Mouse (Mus musculus) heart, embryonic 12.5 days (tissue): ENCODE measurements around the gene Acbd6. TPM values are rescaled to one million over a fixed set of nuclear protein-coding genes. Genes with fewer than 3 reads are reported as not detected.

ENCODE experiments used
- ATAC-seq: fragments of 200-750 bp; cut with Nextera tagmentation; 2 replicates; pipeline ENCODE4 v1.8.0; 2017; ENCODE audit warnings: moderate TSS enrichment, moderate library complexity; ENCODE audit not compliant: insufficient number of reproducible peaks, low FRiP score
- H3K27ac ChIP-seq: fragments of 300-500 bp; sonication (generic); 2 replicates; pipeline ENCODE4 v1.5.1; 2016; ENCODE audit warnings: mild to moderate bottlenecking, moderate library complexity; ENCODE audit not compliant: poor library complexity, severe bottlenecking
- H3K27me3 ChIP-seq: fragments of 300-500 bp; sonication (generic); replicated peaks from 2 replicates; pipeline ENCODE4 v1.6.1; 2016; ENCODE audit warnings: mild to moderate bottlenecking, moderate library complexity
- H3K36me3 ChIP-seq: fragments of 300-500 bp; sonication (generic); 2 replicates; pipeline ENCODE4 v1.6.1; 2016; ENCODE audit warnings: mild to moderate bottlenecking, moderate library complexity
- H3K4me1 ChIP-seq: fragments of 300-500 bp; sonication (generic); replicated peaks from 2 replicates; pipeline ENCODE4 v1.6.1; 2016; ENCODE audit warnings: mild to moderate bottlenecking
- H3K4me2 ChIP-seq: fragments of 300-500 bp; sonication (generic); 2 replicates; pipeline ENCODE4 v1.6.1; 2016; ENCODE audit warnings: mild to moderate bottlenecking, moderate library complexity
- H3K4me3 ChIP-seq: fragments of 300-500 bp; sonication (generic); 2 replicates; pipeline ENCODE4 v1.5.1; 2016; ENCODE audit warnings: mild to moderate bottlenecking
- H3K9ac ChIP-seq: fragments of 300-500 bp; sonication (generic); 2 replicates; pipeline ENCODE4 v1.6.1; 2016; ENCODE audit warnings: mild to moderate bottlenecking, moderate library complexity
- H3K9me3 ChIP-seq: fragments of 300-500 bp; sonication (generic); replicated peaks from 2 replicates; pipeline ENCODE4 v1.6.1; 2016; ENCODE audit warnings: mild to moderate bottlenecking, moderate library complexity
- WGBS: fragments of 180-500 bp; shearing (Covaris S2); methylation state at CpG from one replicate; pipeline ENCODE4 v1.1.7; 2016; 5-methylcytosine and 5-hydroxymethylcytosine counted together
- polyA plus RNA-seq: library from polyadenylated mRNA; unstranded; fragments of >200 nt; fragmentation: Nextera tagmentation; extraction: Ambion mirVana; gene quantifications from 2 replicates; pipeline ENCODE4 v1.2.1, GENCODE M21; 2016

The Acbd6 gene
- polyA plus RNA-seq, 1 experiment from 2014 or later, result 71.7 TPM

DNA sequence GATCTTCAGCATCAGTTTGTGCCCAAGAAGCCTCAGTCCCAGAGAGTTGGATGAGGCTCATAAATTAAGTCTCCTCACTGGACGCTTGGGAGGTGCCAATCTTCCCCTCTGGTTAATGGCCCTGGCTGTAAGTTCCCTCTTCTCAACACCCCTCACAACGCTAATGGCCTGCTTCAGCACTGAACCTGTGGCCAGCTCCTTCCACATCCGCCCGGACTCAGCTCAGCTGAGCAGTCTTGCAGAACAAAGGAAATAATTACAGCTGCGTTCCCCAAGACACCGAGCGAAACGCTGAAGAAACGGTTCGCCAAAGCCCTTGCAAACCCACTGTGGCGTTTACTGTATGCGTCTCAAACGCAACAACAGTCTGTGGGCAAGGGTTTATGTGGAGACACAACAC, 164.3 kb downstream of the Acbd6 start:
- H3K36me3 ChIP-seq, result no peaks in the 10 kb centered on the region
- ATAC-seq, result 0 out of 2 replicates have a peak, but pooled peaks have one; percentile 36
- WGBS, result 1% methylated on average over 13 of the region's 13 CpGs
- peak overlapping the region; percentile 63 for H3K4me2 ChIP-seq
- peaks cover 70% of the 10 kb centered on the region for H3K27me3 ChIP-seq
- peak overlapping the region; percentile 17; the same call in 1 of the 2 replicates for H3K4me3 ChIP-seq
- peaks cover 4% of the 10 kb centered on the region; the same call in 1 of the 2 replicates for H3K9me3 ChIP-seq
- no peak overlapping the region for H3K9ac ChIP-seq
- H3K4me1 ChIP-seq, result no peaks in the 10 kb centered on the region; the same call in 1 of the 2 replicates
- H3K27ac ChIP-seq, result no peak overlapping the region

DNA sequence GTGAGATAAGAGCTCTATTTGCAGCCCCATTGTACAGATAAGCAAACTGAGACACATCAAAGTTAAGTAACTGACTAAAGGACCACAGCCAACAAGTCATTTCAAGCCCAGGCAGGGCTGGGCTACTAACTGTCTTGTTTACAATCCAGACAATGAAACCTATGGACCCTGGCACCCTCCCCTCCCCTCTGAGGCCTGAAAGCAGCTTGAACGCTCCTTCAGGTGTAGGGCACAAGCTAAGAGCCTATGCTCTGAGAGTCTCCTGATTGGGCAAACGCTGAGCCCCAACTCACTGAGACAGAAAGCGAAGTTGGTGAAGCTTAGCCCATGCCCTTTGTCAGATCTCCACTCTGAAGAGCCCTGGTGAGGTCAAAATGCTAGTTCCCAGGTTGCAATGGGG, 166.4 kb downstream of the Acbd6 start:
- no peak for ATAC-seq
- no peak overlapping the region for H3K4me3 ChIP-seq
- H3K36me3 ChIP-seq, result no peaks in the 10 kb centered on the region
- H3K27ac ChIP-seq, result no peak overlapping the region
- 65% methylated on average over 3 of the region's 3 CpGs for WGBS
- H3K27me3 ChIP-seq, result peaks cover 88% of the 10 kb centered on the region
- H3K4me1 ChIP-seq, result no peaks in the 10 kb centered on the region; the same call in 1 of the 2 replicates
- no peak overlapping the region for H3K4me2 ChIP-seq
- H3K9me3 ChIP-seq, result peaks cover 4% of the 10 kb centered on the region; the same call in 1 of the 2 replicates
- H3K9ac ChIP-seq, result no peak overlapping the region

DNA sequence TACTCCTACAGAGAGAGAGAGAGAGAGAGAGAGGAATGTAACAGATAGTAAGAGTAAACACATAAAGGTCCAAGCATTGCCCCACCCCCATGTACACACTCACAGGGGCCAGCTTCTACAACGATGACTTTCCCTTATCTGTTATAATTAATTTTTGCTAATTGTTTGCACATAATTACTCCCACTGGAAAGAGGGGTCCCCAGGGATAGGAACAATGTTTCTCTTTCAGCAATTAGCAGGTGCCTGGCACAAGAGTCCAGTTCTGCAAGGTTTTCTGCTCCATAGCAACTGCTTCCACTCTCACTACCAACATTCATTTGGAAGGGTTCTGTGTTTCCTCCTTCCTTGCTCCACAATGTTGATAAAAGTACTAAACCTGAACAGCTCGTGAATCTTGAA, 168.0 kb downstream of the Acbd6 start:
- H3K4me1 ChIP-seq, result no peaks in the 10 kb centered on the region; the same call in 1 of the 2 replicates
- H3K9ac ChIP-seq, result no peak overlapping the region
- H3K27ac ChIP-seq, result no peak overlapping the region
- no peak for ATAC-seq
- H3K36me3 ChIP-seq, result no peaks in the 10 kb centered on the region
- WGBS, result 62% methylated on average over 2 of the region's 2 CpGs
- H3K27me3 ChIP-seq, result peaks cover 91% of the 10 kb centered on the region
- H3K9me3 ChIP-seq, result peaks cover 4% of the 10 kb centered on the region; the same call in 1 of the 2 replicates
- no peak overlapping the region for H3K4me2 ChIP-seq
- no peak overlapping the region for H3K4me3 ChIP-seq

DNA sequence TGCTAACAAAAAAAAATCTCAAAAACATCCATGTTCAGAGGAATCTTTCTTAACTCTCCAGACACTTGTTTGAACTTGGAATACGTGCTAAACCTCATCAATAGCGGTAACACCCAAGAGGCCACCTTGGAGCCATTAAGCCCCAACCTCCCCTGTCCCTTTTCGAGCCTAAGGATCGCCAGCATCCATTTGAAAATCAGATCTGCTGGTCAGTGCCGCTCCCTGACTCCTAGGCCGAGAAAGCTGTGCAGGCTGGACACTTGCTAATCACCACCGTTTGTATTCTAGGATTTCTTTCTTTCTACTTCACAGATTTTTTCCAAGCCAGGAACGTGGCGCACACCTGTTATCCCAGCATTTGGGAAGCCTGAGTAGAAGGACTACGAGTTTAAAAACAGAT, 169.9 kb downstream of the Acbd6 start:
- WGBS, result 32% methylated on average over 10 of the region's 10 CpGs
- H3K9me3 ChIP-seq, result peaks cover 4% of the 10 kb centered on the region; the same call in 1 of the 2 replicates
- ATAC-seq, result no peak
- H3K27ac ChIP-seq, result no peak overlapping the region
- no peaks in the 10 kb centered on the region for H3K36me3 ChIP-seq
- H3K4me3 ChIP-seq, result no peak overlapping the region
- H3K27me3 ChIP-seq, result peaks cover 95% of the 10 kb centered on the region
- no peak overlapping the region for H3K9ac ChIP-seq
- no peak overlapping the region for H3K4me2 ChIP-seq
- no peaks in the 10 kb centered on the region; the same call in 1 of the 2 replicates for H3K4me1 ChIP-seq

DNA sequence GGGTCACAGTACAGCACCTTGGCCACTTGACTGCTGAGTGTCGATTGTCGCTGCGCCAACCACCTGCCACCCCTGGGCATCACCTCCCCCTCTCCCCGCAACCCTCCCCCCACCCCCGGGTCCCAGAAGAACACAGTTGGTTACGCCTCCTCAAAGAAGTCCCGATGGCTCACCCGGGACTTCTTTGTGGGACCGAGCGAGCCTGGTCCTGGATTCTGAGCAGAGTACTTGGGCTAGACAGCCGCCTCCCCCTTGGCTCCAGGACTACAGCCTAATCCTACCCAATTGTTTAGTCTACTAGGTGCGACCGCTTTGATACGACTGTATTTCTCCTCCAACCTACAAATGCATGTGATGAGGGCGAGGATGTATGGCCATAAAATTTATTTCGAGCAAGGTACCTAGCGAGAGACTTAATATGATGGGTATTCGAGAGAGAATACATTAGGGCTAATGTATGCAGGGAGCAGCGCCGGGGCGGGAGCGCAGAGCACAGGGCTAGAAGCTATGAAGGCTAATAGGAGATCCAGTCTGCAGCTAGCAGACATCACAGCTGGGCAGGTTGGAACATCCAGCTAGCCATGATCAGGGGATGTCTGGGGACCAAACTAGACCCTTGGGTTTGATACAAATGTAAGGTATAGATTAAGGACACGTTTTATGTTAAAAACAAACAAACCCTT, 171.3 kb downstream of the Acbd6 start:
- Histone ChIP-seq H3K4me3 (no peak overlapping the region), H3K4me2 (no peak overlapping the region), H3K27ac (no peak overlapping the region), H3K9ac (no peak overlapping the region), H3K9me3 (peaks cover 4% of the 10 kb centered on the region; the same call in 1 of the 2 replicates), H3K36me3 (no peaks in the 10 kb centered on the region), H3K27me3 (peaks cover 93% of the 10 kb centered on the region), H3K4me1 (no peaks in the 10 kb centered on the region)
- no peak for ATAC-seq
- WGBS, result 5% methylated on average over 23 of the region's 23 CpGs

DNA sequence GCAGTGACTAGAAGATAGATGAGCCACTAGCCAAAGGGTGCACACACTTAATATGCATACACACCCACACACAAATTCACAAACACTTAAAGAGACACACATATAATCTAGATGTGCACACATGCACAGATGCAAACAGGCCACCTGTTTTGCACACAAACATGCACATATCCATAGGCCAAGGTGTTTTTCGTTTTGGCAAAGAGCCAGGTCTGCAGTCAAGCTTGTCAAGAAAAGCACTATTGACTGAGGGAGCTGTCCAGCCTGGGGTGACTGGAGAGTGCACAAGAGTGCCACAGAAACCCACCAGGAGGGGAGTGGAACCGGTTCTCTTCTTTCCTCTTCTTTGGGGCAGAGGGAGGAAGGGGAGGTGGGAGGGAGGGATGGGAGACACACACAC, 173.2 kb downstream of the Acbd6 start:
- no peak overlapping the region for H3K9ac ChIP-seq
- no peaks in the 10 kb centered on the region for H3K4me1 ChIP-seq
- H3K27me3 ChIP-seq, result peaks cover 92% of the 10 kb centered on the region
- no peak overlapping the region for H3K4me2 ChIP-seq
- H3K9me3 ChIP-seq, result peaks cover 4% of the 10 kb centered on the region; the same call in 1 of the 2 replicates
- no peaks in the 10 kb centered on the region for H3K36me3 ChIP-seq
- 1% methylated on average over 2 of the region's 2 CpGs for WGBS
- ATAC-seq, result no peak
- H3K27ac ChIP-seq, result no peak overlapping the region
- H3K4me3 ChIP-seq, result no peak overlapping the region

DNA sequence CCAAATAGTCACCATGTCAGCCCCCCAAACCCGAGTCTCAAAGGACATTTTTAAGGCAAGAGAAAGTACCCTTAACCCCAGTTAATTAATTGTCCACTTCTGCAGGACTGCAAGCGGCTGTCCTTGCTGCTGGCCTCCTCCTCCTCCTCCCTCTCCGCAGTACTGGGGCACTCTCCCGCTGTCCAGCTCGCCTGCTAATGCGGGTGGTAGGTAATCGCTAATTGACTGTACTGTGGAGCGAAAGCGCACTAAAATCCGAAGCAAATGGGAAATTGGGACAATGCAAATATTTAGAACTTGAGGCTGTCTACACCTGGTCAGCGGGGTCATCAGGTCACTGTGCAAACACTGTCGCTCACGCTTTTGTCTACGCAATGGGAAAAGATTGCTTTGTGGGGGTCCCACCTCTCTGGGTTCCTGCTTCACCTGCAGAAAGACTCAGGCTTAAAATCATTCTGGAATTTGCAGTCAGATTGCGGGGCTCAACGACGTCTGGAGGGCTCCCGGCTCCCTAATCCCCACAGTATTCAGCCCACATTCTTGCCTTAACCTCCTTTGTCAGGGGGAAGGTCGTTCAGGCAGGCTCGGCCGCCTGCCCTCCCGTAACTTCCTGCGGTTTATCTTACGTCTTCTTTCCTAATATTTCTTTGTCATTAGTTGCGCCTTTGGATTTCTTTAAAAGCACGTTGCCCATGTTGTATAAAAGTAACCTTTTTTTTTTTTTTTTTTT, 178.3 kb downstream of the Acbd6 start:
- Histone ChIP-seq H3K9ac (no peak overlapping the region), H3K4me2 (no peak overlapping the region), H3K27ac (no peak overlapping the region), H3K4me3 (no peak overlapping the region), H3K36me3 (no peaks in the 10 kb centered on the region), H3K9me3 (no peaks in the 10 kb centered on the region), H3K27me3 (peaks cover 95% of the 10 kb centered on the region), H3K4me1 (peaks cover 23% of the 10 kb centered on the region)
- WGBS, result under 1% methylated on average over 26 of the region's 26 CpGs
- no peak for ATAC-seq

DNA sequence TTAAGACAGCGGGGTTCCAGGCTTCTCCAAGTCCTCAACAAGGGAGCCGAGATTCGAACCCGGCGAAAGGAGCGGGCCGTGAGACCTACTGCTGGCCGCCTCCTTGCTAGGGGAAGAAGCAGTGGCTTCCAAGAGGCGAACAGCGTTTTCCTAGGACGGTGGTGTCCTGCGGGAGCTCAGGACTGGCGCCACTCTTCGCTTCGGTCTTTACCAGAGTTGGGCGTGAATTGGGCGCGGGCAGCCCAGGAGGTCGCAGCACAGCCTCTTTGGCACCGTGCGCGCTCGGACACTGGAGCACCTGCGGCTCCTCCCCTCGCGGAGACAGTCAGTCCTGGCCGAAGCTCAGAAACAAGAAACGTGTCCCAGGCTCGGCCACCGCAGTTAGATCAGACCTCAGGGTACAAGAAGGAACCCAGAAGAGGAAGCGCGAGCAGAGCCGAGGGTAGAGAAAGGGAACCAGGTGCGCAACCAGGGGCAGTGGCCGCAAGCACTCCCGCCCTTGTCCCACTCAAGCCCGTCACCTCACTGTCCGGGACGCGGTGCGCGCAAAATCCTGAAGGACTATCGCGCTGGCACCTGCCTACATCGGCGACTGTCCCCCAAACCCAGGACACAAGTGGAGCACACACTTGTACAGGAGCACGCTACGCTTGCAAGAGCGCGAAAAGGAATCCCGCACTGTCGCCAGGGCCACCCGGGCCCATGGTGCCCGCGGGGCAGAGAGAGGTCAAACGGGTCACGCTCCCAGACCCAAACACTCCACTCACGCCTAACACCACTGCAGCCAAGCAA, 179.3 kb downstream of the Acbd6 start:
- Histone ChIP-seq H3K4me1 (peaks cover 32% of the 10 kb centered on the region), H3K4me3 (peak overlapping the region; percentile 8; the same call in 1 of the 2 replicates), H3K9me3 (no peaks in the 10 kb centered on the region), H3K9ac (no peak overlapping the region), H3K4me2 (peak overlapping the region; percentile 32), H3K36me3 (no peaks in the 10 kb centered on the region), H3K27me3 (peaks cover 95% of the 10 kb centered on the region), H3K27ac (no peak overlapping the region)
- under 1% methylated on average over 58 of the region's 58 CpGs for WGBS
- ATAC-seq, result no peak

DNA sequence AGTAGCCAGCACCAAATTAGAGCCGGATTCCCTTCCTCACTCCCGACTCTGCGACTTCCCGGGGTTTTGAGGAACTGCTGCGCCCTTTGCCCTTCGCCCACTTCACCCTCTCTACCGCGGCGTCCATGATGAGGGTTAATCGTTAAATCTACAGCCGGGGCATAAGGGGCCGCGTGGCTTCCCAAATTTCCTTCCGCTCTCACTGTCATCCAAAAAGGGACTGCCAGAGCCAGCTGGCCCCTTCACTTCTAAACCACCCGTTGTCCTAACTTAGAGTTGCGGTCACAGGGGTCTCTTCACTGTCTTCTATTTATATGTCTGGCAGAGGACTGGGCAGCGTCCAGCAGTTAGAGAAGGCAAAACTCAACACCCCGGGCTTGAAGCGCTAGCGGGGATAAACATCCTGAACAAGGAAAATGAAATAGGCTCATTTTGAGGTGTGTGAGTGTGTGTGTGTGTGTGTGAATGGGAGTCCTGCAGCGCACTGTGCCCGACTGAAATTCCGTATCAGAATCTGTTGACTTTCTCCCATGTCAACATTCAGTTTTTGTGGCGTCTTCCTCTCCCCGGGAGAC, 180.0 kb downstream of the Acbd6 start:
- WGBS, result 1% methylated on average over 25 of the region's 25 CpGs

More for the DNA sequence above, 180.0 kb downstream of the Acbd6 start:
- Histone ChIP-seq H3K4me1 (peaks cover 37% of the 10 kb centered on the region), H3K9me3 (no peaks in the 10 kb centered on the region), H3K4me3 (0 out of 2 replicates have a peak overlapping the region, but pooled peaks have one; percentile 8), H3K36me3 (no peaks in the 10 kb centered on the region), H3K27ac (no peak overlapping the region), H3K27me3 (peaks cover 95% of the 10 kb centered on the region), H3K9ac (no peak overlapping the region), H3K4me2 (peak overlapping the region; percentile 32; the same call in 1 of the 2 replicates)
- ATAC-seq, result no peak
